Mouse (Mus musculus) forebrain, embryonic 16.5 days (tissue): Measurements from ENCODE around the gene Cnih4. TPM values are rescaled to one million over a fixed set of nuclear protein-coding genes. Genes with fewer than 3 reads are reported as not detected.
A peak's percentile ranks its signal among the peaks of the same experiment; 100 is the strongest.

Experiments
- ATAC-seq: fragments of 200-750 bp; cut with Nextera tagmentation; 2 replicates; pipeline ENCODE4 v1.8.0; 2017; ENCODE audit warnings: mild to moderate bottlenecking, moderate library complexity
- H3K27ac ChIP-seq: fragments of 300-500 bp; sonication (generic); 2 replicates; pipeline ENCODE4 v1.5.1; 2014; ENCODE audit warnings: low read length, control low read depth
- H3K27me3 ChIP-seq: fragments of 300-500 bp; sonication (generic); replicated peaks from 2 replicates; pipeline ENCODE4 v1.6.1; 2014; ENCODE audit warnings: low read length; ENCODE audit not compliant: control insufficient read depth, insufficient read depth
- H3K36me3 ChIP-seq: fragments of 300-500 bp; sonication (generic); 2 replicates; pipeline ENCODE4 v1.6.1; 2014; ENCODE audit not compliant: control insufficient read depth, insufficient read depth
- H3K4me1 ChIP-seq: fragments of 300-500 bp; sonication (generic); replicated peaks from 2 replicates; pipeline ENCODE4 v1.6.1; 2014; ENCODE audit warnings: low read length; ENCODE audit not compliant: control insufficient read depth, insufficient read depth
- H3K4me2 ChIP-seq: fragments of 300-500 bp; sonication (generic); 2 replicates; pipeline ENCODE4 v1.6.1; 2014; ENCODE audit warnings: mild to moderate bottlenecking, low read length, control low read depth
- H3K4me3 ChIP-seq: fragments of 300-500 bp; sonication (generic); replicated peaks from 2 replicates; pipeline ENCODE4 v1.5.1; 2014; ENCODE audit warnings: mild to moderate bottlenecking, low read length, control low read depth
- H3K9ac ChIP-seq: fragments of 300-500 bp; sonication (generic); replicated peaks from 2 replicates; pipeline ENCODE4 v1.6.1; 2014; ENCODE audit warnings: low read depth, low read length, control low read depth
- H3K9me3 ChIP-seq: fragments of 300-500 bp; sonication (generic); 2 replicates; pipeline ENCODE4 v1.6.1; 2016; ENCODE audit warnings: low read length; ENCODE audit not compliant: control insufficient read depth
- WGBS: fragments of 180-500 bp; shearing (Covaris S2); extraction: QIAGEN DNeasy Blood & Tissue Kit; methylation state at CpG from one replicate; pipeline ENCODE4 v1.1.7; 2014; 5-methylcytosine and 5-hydroxymethylcytosine counted together
- polyA plus RNA-seq: library from polyadenylated mRNA; unstranded; fragments of >200 nt; fragmentation: Nextera tagmentation; extraction: Ambion mirVana; gene quantifications from 2 replicates; pipeline ENCODE4 v1.2.1, GENCODE M21; 2015

The Cnih4 gene
- 70.0 and 78.4 TPM in 2 replicates for polyA plus RNA-seq

DNA sequence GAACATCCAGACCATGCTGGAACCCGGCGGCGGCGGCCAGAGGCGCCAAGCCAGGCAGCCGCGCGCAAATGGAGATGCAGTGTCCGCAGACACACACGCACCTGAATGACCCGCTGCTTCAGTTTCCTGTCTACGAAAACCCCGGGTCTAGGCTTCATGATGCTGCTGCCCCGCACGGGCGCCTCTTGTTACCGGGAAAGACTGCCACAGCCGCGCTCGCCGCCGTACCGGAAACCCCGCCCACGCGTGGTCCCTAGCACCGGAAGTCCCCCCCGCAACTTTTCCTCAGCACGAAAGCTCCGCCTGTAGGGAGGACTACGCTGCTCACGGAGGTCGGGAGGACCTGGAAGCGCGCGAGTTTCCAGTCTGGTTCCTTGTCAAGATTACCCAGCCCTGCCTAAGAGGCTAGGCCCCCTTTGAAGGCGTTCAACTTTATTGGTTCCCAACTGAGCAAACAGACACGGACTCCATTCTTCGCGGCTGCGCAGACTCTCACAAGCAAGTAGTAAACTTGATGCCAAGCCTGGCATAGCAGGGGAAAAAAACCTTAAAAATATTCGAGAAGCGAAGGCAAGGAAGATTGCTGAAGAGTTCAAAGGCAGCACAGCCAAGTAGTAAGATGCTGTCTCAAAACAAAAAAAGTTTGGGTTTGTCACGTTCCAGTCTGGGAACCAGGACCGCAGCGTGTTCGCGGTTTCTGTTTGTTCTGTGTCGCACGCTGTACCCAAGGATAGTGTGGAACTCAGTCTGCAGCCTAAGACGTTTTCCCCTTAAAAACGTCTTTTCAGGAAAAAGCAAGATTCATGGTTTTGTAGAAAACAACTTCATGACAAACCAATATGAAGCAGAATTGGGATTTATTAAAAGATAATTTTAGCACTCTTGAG is at the start of gene Cnih4, which contains the start of gene Nvl:
Gene Cnih4, plus strand, starts transcription at position 744 of the 887 bp plus-strand sequence.
Gene Nvl, minus strand, starts transcription at position 255 of the 887 bp plus-strand sequence.
- Histone ChIP-seq H3K9me3 (no peaks in the 10 kb centered on the region), H3K9ac (peak within 1 kb of the TSS; percentile 73), H3K4me2 (peak within 1 kb of the TSS; percentile 80), H3K27ac (peak within 1 kb of the TSS; percentile 89), H3K4me1 (peaks cover 17% of the 10 kb centered on the region), H3K4me3 (peak within 1 kb of the TSS; percentile 70), H3K27me3 (no peaks in the 10 kb centered on the region), H3K36me3 (no peaks in the 10 kb centered on the region; the same call in 1 of the 2 replicates)
- WGBS, result under 1% methylated on average over 52 of the region's 52 CpGs
- ATAC-seq, result peak; percentile 100

DNA sequence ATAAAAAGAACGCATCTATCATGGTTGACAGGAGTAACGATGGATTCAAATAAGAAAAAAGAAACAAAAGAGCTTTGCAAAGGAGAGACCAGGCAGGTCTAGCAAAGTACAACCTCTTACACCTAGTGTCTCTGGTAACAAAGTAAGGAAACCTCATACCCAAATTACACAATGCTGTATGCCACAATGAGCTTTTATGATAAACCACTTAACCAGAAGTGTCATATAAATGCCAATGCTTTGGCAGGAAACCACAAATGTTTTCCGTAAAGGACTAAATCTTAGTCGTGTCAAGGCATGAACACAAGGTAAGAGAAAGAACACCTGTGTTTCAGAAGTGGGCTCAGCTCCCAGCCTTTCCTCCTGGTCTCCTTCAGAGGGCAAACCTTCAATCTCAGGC is 27.4 kb upstream of the Cnih4 start:
- 93% methylated on average over 4 of the region's 4 CpGs for WGBS
- Histone ChIP-seq H3K4me1 (no peaks in the 10 kb centered on the region), H3K4me3 (no peak overlapping the region), H3K36me3 (peaks cover 29% of the 10 kb centered on the region), H3K9me3 (no peaks in the 10 kb centered on the region), H3K27ac (no peak overlapping the region), H3K27me3 (no peaks in the 10 kb centered on the region), H3K9ac (no peak overlapping the region), H3K4me2 (no peak overlapping the region)
- ATAC-seq, result no peak

DNA sequence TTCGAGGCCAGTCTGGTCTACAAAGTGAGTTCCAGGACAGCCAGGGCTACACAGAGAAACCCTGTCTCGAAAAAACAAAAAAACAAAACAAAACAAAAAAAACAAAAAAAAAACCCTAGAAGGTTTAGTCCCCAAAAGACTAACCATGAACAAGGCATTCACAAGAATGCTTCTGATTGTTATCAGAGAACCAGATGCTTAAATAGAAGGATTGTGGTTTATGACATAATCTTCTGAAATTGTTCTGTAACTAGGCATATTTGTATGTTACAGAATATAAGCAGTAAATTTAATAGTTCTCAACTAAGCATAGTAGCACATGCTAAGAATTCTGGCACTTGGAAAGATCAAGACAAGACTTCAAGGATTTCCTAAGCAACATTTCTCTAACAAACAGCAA is 20.3 kb upstream of the Cnih4 start:
- no peak overlapping the region for H3K4me3 ChIP-seq
- no peak overlapping the region for H3K27ac ChIP-seq
- no peaks in the 10 kb centered on the region for H3K9me3 ChIP-seq
- peaks cover 43% of the 10 kb centered on the region for H3K36me3 ChIP-seq
- H3K4me2 ChIP-seq, result no peak overlapping the region
- no peak for ATAC-seq
- H3K4me1 ChIP-seq, result no peaks in the 10 kb centered on the region
- 100% methylated on average over 2 of the region's 2 CpGs for WGBS
- no peak overlapping the region for H3K9ac ChIP-seq
- H3K27me3 ChIP-seq, result no peaks in the 10 kb centered on the region

DNA sequence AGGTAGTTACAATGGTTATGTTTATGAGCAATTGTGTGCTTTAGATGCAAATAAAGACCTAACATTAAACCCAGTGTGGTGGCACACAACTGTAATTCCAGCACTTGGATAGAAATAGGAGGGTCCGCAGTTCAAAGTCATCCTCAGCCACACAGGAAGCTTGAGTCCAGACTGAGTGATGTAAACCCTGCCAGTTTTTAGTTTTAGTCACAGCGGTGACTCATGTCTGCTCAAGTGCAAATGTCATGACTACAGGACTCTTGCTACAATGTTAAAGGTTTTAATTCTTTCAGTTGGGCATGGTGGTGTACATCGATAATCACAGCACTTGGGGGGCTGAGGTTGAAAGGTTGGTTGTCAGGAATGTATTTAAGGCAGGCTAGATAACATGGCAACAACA is 18.6 kb upstream of the Cnih4 start:
- Histone ChIP-seq H3K9me3 (no peaks in the 10 kb centered on the region), H3K36me3 (peaks cover 50% of the 10 kb centered on the region), H3K4me1 (no peaks in the 10 kb centered on the region), H3K9ac (no peak overlapping the region), H3K4me2 (no peak overlapping the region), H3K27me3 (no peaks in the 10 kb centered on the region), H3K4me3 (no peak overlapping the region), H3K27ac (no peak overlapping the region)
- WGBS, result 97% methylated on average over 3 of the region's 3 CpGs
- no peak for ATAC-seq

DNA sequence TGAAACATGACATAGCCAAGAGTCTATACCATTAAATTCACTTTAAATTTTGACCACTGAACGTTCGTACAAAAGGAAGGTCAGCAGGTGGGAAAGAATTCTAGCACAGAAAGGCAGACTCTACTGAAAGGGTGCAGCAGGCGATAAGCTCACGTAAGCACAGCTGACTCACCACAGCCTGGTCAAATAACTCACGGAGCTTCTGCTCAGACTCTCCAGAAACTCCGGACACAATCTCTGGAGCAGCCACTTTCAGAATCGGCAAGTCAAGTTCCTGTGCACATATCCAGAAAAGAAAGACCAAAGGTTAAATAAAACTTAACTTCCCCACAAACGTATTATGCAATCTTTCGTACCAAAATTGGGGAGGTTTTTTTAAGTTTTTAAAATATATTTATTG is 17.7 kb upstream of the Cnih4 start:
- Histone ChIP-seq H3K27ac (no peak overlapping the region), H3K4me1 (no peaks in the 10 kb centered on the region), H3K9me3 (no peaks in the 10 kb centered on the region), H3K36me3 (peaks cover 51% of the 10 kb centered on the region), H3K4me2 (no peak overlapping the region), H3K9ac (no peak overlapping the region), H3K27me3 (no peaks in the 10 kb centered on the region), H3K4me3 (no peak overlapping the region)
- no peak for ATAC-seq
- WGBS, result 94% methylated on average over 9 of the region's 9 CpGs

DNA sequence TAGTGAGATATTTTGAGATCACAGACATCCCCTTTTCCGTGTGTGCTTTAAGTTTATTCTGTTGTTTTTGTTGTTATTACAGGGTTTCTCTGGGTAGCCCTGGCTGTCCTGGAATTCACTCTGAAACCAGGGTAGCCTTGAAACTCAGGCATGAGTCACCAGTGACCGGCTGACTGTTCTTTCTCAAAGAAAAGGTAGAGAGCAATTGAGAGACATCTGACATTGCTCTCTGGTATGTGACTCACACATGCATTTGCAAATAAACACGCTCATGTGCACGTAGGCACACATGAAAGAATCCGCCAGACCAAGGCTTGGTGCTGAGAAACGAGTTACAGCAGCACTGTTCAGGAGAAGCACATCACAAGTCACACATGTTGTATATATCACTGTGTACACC is 12.6 kb upstream of the Cnih4 start:
- no peaks in the 10 kb centered on the region for H3K4me1 ChIP-seq
- no peak overlapping the region for H3K4me3 ChIP-seq
- H3K9ac ChIP-seq, result no peak overlapping the region
- H3K27me3 ChIP-seq, result no peaks in the 10 kb centered on the region
- H3K36me3 ChIP-seq, result peaks cover 49% of the 10 kb centered on the region
- WGBS, result 92% methylated on average over 6 of the region's 6 CpGs
- no peaks in the 10 kb centered on the region for H3K9me3 ChIP-seq
- ATAC-seq, result no peak
- H3K27ac ChIP-seq, result no peak overlapping the region
- no peak overlapping the region for H3K4me2 ChIP-seq

DNA sequence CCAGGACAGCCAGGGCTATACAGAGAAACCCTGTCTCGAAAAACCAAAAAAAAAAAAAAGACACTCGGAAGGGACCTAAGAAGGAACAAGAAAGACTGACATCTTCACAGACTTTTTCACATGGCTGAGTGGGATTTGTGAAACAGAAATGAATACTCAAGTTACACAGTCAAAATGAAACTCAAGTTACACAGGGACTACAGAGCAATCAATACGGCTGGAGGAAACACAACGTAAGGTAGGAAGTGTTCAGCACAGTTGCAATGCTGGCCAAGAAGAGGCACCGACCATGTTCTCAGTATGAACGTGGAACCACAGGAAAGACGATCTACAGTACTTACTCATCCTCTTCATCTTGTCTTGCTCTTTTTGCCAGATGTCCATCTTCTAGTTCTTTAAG is 5.8 kb upstream of the Cnih4 start:
- peaks cover 20% of the 10 kb centered on the region for H3K36me3 ChIP-seq
- no peak for ATAC-seq
- WGBS, result 93% methylated on average over 7 of the region's 7 CpGs

DNA sequence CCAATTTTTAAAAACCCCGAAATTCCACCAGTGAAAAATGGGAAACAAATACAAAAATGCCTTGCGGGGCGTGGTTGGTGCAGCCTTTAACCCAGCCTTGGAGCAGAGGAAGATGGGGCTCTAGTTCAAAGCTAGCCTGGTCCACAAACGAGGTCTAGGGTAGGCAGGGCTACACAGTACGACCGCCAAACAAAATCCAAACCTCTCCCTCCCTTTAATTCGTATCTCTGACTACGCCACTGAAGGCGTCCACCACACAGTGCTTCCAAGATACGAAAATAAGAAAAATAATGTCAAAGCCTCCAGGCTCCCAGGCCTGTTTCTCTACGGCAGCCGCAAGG is 914 bp upstream of the Cnih4 start:
- peak overlapping the region; percentile 70 for H3K4me3 ChIP-seq
- no peaks in the 10 kb centered on the region for H3K9me3 ChIP-seq
- H3K4me1 ChIP-seq, result peaks cover 17% of the 10 kb centered on the region
- peak; percentile 22 for ATAC-seq
- H3K27ac ChIP-seq, result peak overlapping the region; percentile 49; the same call in 1 of the 2 replicates
- H3K36me3 ChIP-seq, result peaks cover 3% of the 10 kb centered on the region
- WGBS, result under 1% methylated on average over 12 of the region's 12 CpGs
- peak overlapping the region; percentile 73 for H3K9ac ChIP-seq
- H3K4me2 ChIP-seq, result peak overlapping the region; percentile 80
- no peaks in the 10 kb centered on the region for H3K27me3 ChIP-seq

More for the DNA sequence above, 5.8 kb upstream of the Cnih4 start:
- Histone ChIP-seq H3K9me3 (no peaks in the 10 kb centered on the region), H3K9ac (no peak overlapping the region), H3K27ac (no peak overlapping the region), H3K4me3 (no peak overlapping the region), H3K4me2 (no peak overlapping the region), H3K4me1 (peaks cover 6% of the 10 kb centered on the region), H3K27me3 (no peaks in the 10 kb centered on the region)

DNA sequence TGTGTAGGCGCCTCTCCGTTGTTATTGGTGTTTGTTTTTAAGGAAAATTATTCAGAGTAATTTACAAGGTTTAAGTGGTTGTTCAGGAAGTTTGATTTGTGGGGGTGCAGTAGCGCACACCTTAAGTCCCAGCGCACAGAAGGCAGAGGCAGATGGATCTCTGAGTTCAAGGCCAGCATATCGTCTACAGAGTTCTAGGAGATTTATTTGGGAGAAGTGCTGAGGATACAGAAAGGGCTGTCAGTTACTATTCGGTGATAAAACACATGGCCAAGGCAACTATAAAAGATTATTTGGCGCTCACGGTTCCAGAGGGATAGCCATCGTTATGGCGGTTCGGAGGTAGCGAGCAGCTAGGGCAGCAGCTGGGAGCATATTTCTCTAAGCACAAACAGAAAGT is 473 bp downstream of the Cnih4 start:
- 15% methylated on average over 12 of the region's 12 CpGs for WGBS
- H3K9me3 ChIP-seq, result no peaks in the 10 kb centered on the region
- H3K27me3 ChIP-seq, result no peaks in the 10 kb centered on the region
- H3K4me1 ChIP-seq, result peaks cover 17% of the 10 kb centered on the region
- H3K4me3 ChIP-seq, result peak overlapping the region; percentile 70
- H3K9ac ChIP-seq, result peak overlapping the region; percentile 73
- no peaks in the 10 kb centered on the region; the same call in 1 of the 2 replicates for H3K36me3 ChIP-seq
- ATAC-seq, result no peak
- peak overlapping the region; percentile 89 for H3K27ac ChIP-seq
- H3K4me2 ChIP-seq, result peak overlapping the region; percentile 70
